Mouse (Mus musculus): ENCODE measurements around the gene Sec22b. TPM values are rescaled to one million over a fixed set of nuclear protein-coding genes. Genes with fewer than 3 reads are reported as not detected.
A peak's percentile ranks its signal among the peaks of the same experiment; 100 is the strongest.

The Sec22b gene
- total and polyA plus RNA-seq, 2 experiments from 2014 or later: 62.8 to 89.1 TPM

- 42% methylated on average over 14 of the region's 14 CpGs for WGBS
- no peak for TF ChIP-seq CTCF (IDR thresholded peaks at IDR 0.05)
- H3K36me3 ChIP-seq (ENCODE audit: insufficient read depth, low read length): no peaks in the 10 kb centered on the region
Measured at GRCm38 (mm10) chr3:97960783-97961594, 60.0 kb downstream of the Sec22b start.

GRCm38 (mm10) chr3:97961962-97962361, 61.0 kb downstream of the Sec22b start:
- Histone ChIP-seq H3K4me2 (ENCODE audit: low read depth, low read length, poor library complexity, severe bottlenecking) (no peak overlapping the region), H3K36me3 (ENCODE audit: insufficient read depth, low read length) (no peaks in the 10 kb centered on the region)
- WGBS: 68% methylated on average over 6 of the region's 6 CpGs

More at GRCm38 (mm10) chr3:97960783-97961594, 60.0 kb downstream of the Sec22b start:
- Histone ChIP-seq H3K4me1 (ENCODE audit: insufficient read depth, low read length) (peaks cover 5% of the 10 kb centered on the region; the same call in 1 of the 2 replicates), H3K27ac (ENCODE audit: low read depth, low read length) (no peak overlapping the region; the same call in 1 of the 2 replicates), H3K4me3 (ENCODE audit: low read depth, low read length) (no peak overlapping the region), H3K4me2 (ENCODE audit: low read depth, low read length, poor library complexity, severe bottlenecking) (no peak overlapping the region), H3K9me3 (ENCODE audit: low read length) (no peaks in the 10 kb centered on the region), H3K9ac (replicated peaks; ENCODE audit: low read length, poor library complexity, severe bottlenecking) (no peak overlapping the region), H3K27me3 (ENCODE audit: insufficient read depth, low read length) (no peaks in the 10 kb centered on the region)
- DNase-seq (ENCODE audit: low spot score) (peak; percentile 16), ATAC-seq (ENCODE audit: low FRiP score) (peak; percentile 44; the same call in 1 of the 2 replicates)

GRCm38 (mm10) chr3:97964878-97965353, 63.9 kb downstream of the Sec22b start:
- Histone ChIP-seq H3K9ac (replicated peaks; ENCODE audit: low read length, poor library complexity, severe bottlenecking) (no peak overlapping the region), H3K27me3 (ENCODE audit: insufficient read depth, low read length) (no peaks in the 10 kb centered on the region), H3K27ac (ENCODE audit: low read depth, low read length) (no peak overlapping the region), H3K4me1 (ENCODE audit: insufficient read depth, low read length) (peaks cover 5% of the 10 kb centered on the region; the same call in 1 of the 2 replicates), H3K4me3 (ENCODE audit: low read depth, low read length) (no peak overlapping the region), H3K9me3 (ENCODE audit: low read length) (no peaks in the 10 kb centered on the region), H3K4me2 (ENCODE audit: low read depth, low read length, poor library complexity, severe bottlenecking) (no peak overlapping the region), H3K36me3 (ENCODE audit: insufficient read depth, low read length) (no peaks in the 10 kb centered on the region)
- DNase-seq (ENCODE audit: low spot score): peak; percentile 8
- WGBS: 88% methylated on average over 14 of the region's 14 CpGs
- ATAC-seq (ENCODE audit: low FRiP score): no peak
- TF ChIP-seq CTCF (IDR thresholded peaks at IDR 0.05): no peak

More at GRCm38 (mm10) chr3:97961962-97962361, 61.0 kb downstream of the Sec22b start:
- no peaks in the 10 kb centered on the region for H3K9me3 ChIP-seq (ENCODE audit: low read length)
- H3K4me1 ChIP-seq (ENCODE audit: insufficient read depth, low read length): peaks cover 5% of the 10 kb centered on the region; the same call in 1 of the 2 replicates
- no peak for TF ChIP-seq CTCF (IDR thresholded peaks at IDR 0.05)
- H3K4me3 ChIP-seq (ENCODE audit: low read depth, low read length): no peak overlapping the region
- no peak overlapping the region for H3K27ac ChIP-seq (ENCODE audit: low read depth, low read length)
- no peaks in the 10 kb centered on the region for H3K27me3 ChIP-seq (ENCODE audit: insufficient read depth, low read length)
- no peak for DNase-seq (ENCODE audit: low spot score)
- no peak for ATAC-seq (ENCODE audit: low FRiP score)
- H3K9ac ChIP-seq (replicated peaks; ENCODE audit: low read length, poor library complexity, severe bottlenecking): no peak overlapping the region

GRCm38 (mm10) chr3:97967627-97968026, 66.6 kb downstream of the Sec22b start:
- Histone ChIP-seq H3K4me2 (ENCODE audit: low read depth, low read length, poor library complexity, severe bottlenecking) (no peak overlapping the region), H3K4me1 (ENCODE audit: insufficient read depth, low read length) (no peaks in the 10 kb centered on the region), H3K4me3 (ENCODE audit: low read depth, low read length) (no peak overlapping the region), H3K9me3 (ENCODE audit: low read length) (no peaks in the 10 kb centered on the region), H3K9ac (replicated peaks; ENCODE audit: low read length, poor library complexity, severe bottlenecking) (no peak overlapping the region), H3K36me3 (ENCODE audit: insufficient read depth, low read length) (no peaks in the 10 kb centered on the region), H3K27me3 (ENCODE audit: insufficient read depth, low read length) (no peaks in the 10 kb centered on the region), H3K27ac (ENCODE audit: low read depth, low read length) (no peak overlapping the region)
- no peak for DNase-seq (ENCODE audit: low spot score)
- 74% methylated on average over 2 of the region's 2 CpGs for WGBS
- ATAC-seq (ENCODE audit: low FRiP score): no peak
- no peak for TF ChIP-seq CTCF (IDR thresholded peaks at IDR 0.05)

GRCm38 (mm10) chr3:97968191-97968590, 67.2 kb downstream of the Sec22b start:
- TF ChIP-seq CTCF (IDR thresholded peaks at IDR 0.05): no peak
- DNase-seq (ENCODE audit: low spot score) (no peak), ATAC-seq (ENCODE audit: low FRiP score) (no peak)
- H3K9me3 ChIP-seq (ENCODE audit: low read length): no peaks in the 10 kb centered on the region
- no peak overlapping the region for H3K9ac ChIP-seq (replicated peaks; ENCODE audit: low read length, poor library complexity, severe bottlenecking)
- 88% methylated on average over 2 of the region's 2 CpGs for WGBS
- no peak overlapping the region for H3K4me3 ChIP-seq (ENCODE audit: low read depth, low read length)
- no peak overlapping the region for H3K27ac ChIP-seq (ENCODE audit: low read depth, low read length)
- no peaks in the 10 kb centered on the region for H3K27me3 ChIP-seq (ENCODE audit: insufficient read depth, low read length)
- no peak overlapping the region for H3K4me2 ChIP-seq (ENCODE audit: low read depth, low read length, poor library complexity, severe bottlenecking)
- H3K36me3 ChIP-seq (ENCODE audit: insufficient read depth, low read length): no peaks in the 10 kb centered on the region
- no peaks in the 10 kb centered on the region for H3K4me1 ChIP-seq (ENCODE audit: insufficient read depth, low read length)

GRCm38 (mm10) chr3:97969019-97969418, 68.0 kb downstream of the Sec22b start:
- DNase-seq (ENCODE audit: low spot score): no peak
- 65% methylated on average over 1 of the region's 1 CpGs for WGBS
- H3K4me1 ChIP-seq (ENCODE audit: insufficient read depth, low read length): no peaks in the 10 kb centered on the region
- no peaks in the 10 kb centered on the region for H3K9me3 ChIP-seq (ENCODE audit: low read length)
- ATAC-seq (ENCODE audit: low FRiP score): no peak
- H3K27ac ChIP-seq (ENCODE audit: low read depth, low read length): no peak overlapping the region
- H3K27me3 ChIP-seq (ENCODE audit: insufficient read depth, low read length): no peaks in the 10 kb centered on the region
- H3K36me3 ChIP-seq (ENCODE audit: insufficient read depth, low read length): no peaks in the 10 kb centered on the region
- H3K9ac ChIP-seq (replicated peaks; ENCODE audit: low read length, poor library complexity, severe bottlenecking): no peak overlapping the region
- H3K4me2 ChIP-seq (ENCODE audit: low read depth, low read length, poor library complexity, severe bottlenecking): no peak overlapping the region
- no peak for TF ChIP-seq CTCF (IDR thresholded peaks at IDR 0.05)
- H3K4me3 ChIP-seq (ENCODE audit: low read depth, low read length): no peak overlapping the region

All from midbrain, postnatal 0 days (tissue).